Mouse (Mus musculus): ENCODE measurements around the gene Ndufa5.

Ndufa5 gene

GRCm38 (mm10) chr6:24542393-24542792, 14.6 kb upstream of the Ndufa5 start:
- no peaks in the 10 kb centered on the region for H3K36me3 ChIP-seq (ENCODE audit: control insufficient read depth, insufficient read depth, low read length, poor library complexity, severe bottlenecking)
- DNase-seq (ENCODE audit: low read depth, low spot score): no peak
- no peaks in the 10 kb centered on the region for H3K27me3 ChIP-seq (ENCODE audit: control insufficient read depth, insufficient read depth, low read length, poor library complexity, severe bottlenecking)

- H3K27me3 ChIP-seq (ENCODE audit: control insufficient read depth, insufficient read depth, low read length, poor library complexity, severe bottlenecking): no peaks in the 10 kb centered on the region
- DNase-seq (ENCODE audit: low read depth, low spot score): no peak
- no peaks in the 10 kb centered on the region for H3K36me3 ChIP-seq (ENCODE audit: control insufficient read depth, insufficient read depth, low read length, poor library complexity, severe bottlenecking)
Observed at GRCm38 (mm10) chr6:24540106-24540505, 12.3 kb upstream of the Ndufa5 start.

- Histone ChIP-seq H3K36me3 (ENCODE audit: control insufficient read depth, insufficient read depth, low read length, poor library complexity, severe bottlenecking) (no peaks in the 10 kb centered on the region), H3K27me3 (ENCODE audit: control insufficient read depth, insufficient read depth, low read length, poor library complexity, severe bottlenecking) (no peaks in the 10 kb centered on the region)
- DNase-seq (ENCODE audit: low read depth, low spot score): no peak
Observed at GRCm38 (mm10) chr6:24538435-24538834, 10.6 kb upstream of the Ndufa5 start.

- Histone ChIP-seq H3K27me3 (ENCODE audit: control insufficient read depth, insufficient read depth, low read length, poor library complexity, severe bottlenecking) (no peaks in the 10 kb centered on the region), H3K36me3 (ENCODE audit: control insufficient read depth, insufficient read depth, low read length, poor library complexity, severe bottlenecking) (no peaks in the 10 kb centered on the region)
- DNase-seq (ENCODE audit: low read depth, low spot score): no peak
Observed at GRCm38 (mm10) chr6:24532804-24533203, 5.0 kb upstream of the Ndufa5 start.

GRCm38 (mm10) chr6:24530711-24531420, 3.1 kb upstream of the Ndufa5 start:
- no peaks in the 10 kb centered on the region for H3K36me3 ChIP-seq (ENCODE audit: control insufficient read depth, insufficient read depth, low read length, poor library complexity, severe bottlenecking)
- H3K27me3 ChIP-seq (ENCODE audit: control insufficient read depth, insufficient read depth, low read length, poor library complexity, severe bottlenecking): no peaks in the 10 kb centered on the region
- no peak for DNase-seq (ENCODE audit: low read depth, low spot score)

- Histone ChIP-seq H3K27me3 (ENCODE audit: control insufficient read depth, insufficient read depth, low read length, poor library complexity, severe bottlenecking) (no peaks in the 10 kb centered on the region), H3K36me3 (ENCODE audit: control insufficient read depth, insufficient read depth, low read length, poor library complexity, severe bottlenecking) (no peaks in the 10 kb centered on the region)
- peak; percentile 78 for DNase-seq (ENCODE audit: low read depth, low spot score)
Observed at GRCm38 (mm10) chr6:24530166-24530565, 2.4 kb upstream of the Ndufa5 start.

- Histone ChIP-seq H3K27me3 (ENCODE audit: control insufficient read depth, insufficient read depth, low read length, poor library complexity, severe bottlenecking) (no peaks in the 10 kb centered on the region), H3K36me3 (ENCODE audit: control insufficient read depth, insufficient read depth, low read length, poor library complexity, severe bottlenecking) (no peaks in the 10 kb centered on the region)
- no peak for DNase-seq (ENCODE audit: low read depth, low spot score)
Observed at GRCm38 (mm10) chr6:24528064-24528243, 141 bp upstream of the Ndufa5 start, which contains the start of gene Asb15. Asb15 (plus strand) TSS chr6:24528144.

- no peak for DNase-seq (ENCODE audit: low read depth, low spot score)
- no peaks in the 10 kb centered on the region; the same call in 1 of the 2 replicates for H3K36me3 ChIP-seq (ENCODE audit: control insufficient read depth, insufficient read depth, low read length, poor library complexity, severe bottlenecking)
Observed at GRCm38 (mm10) chr6:24525705-24526104, 2.1 kb downstream of the Ndufa5 start.

GRCm38 (mm10) chr6:24516197-24516596, 11.6 kb downstream of the Ndufa5 start:
- peak; percentile 45 for DNase-seq (ENCODE audit: low read depth, low spot score)
- Histone ChIP-seq H3K36me3 (ENCODE audit: control insufficient read depth, insufficient read depth, low read length, poor library complexity, severe bottlenecking) (peaks cover 12% of the 10 kb centered on the region), H3K27me3 (ENCODE audit: control insufficient read depth, insufficient read depth, low read length, poor library complexity, severe bottlenecking) (no peaks in the 10 kb centered on the region)

More at GRCm38 (mm10) chr6:24525705-24526104, 2.1 kb downstream of the Ndufa5 start:
- no peaks in the 10 kb centered on the region for H3K27me3 ChIP-seq (ENCODE audit: control insufficient read depth, insufficient read depth, low read length, poor library complexity, severe bottlenecking)

GRCm38 (mm10) chr6:24514552-24515284, 13.1 kb downstream of the Ndufa5 start, which contains the start of gene Iqub:
Iqub (minus strand) TSS chr6:24515067.
- H3K36me3 ChIP-seq (ENCODE audit: control insufficient read depth, insufficient read depth, low read length, poor library complexity, severe bottlenecking): peaks cover 6% of the 10 kb centered on the region
- DNase-seq (ENCODE audit: low read depth, low spot score): peak; percentile 15
- H3K27me3 ChIP-seq (ENCODE audit: control insufficient read depth, insufficient read depth, low read length, poor library complexity, severe bottlenecking): no peaks in the 10 kb centered on the region

- H3K27me3 ChIP-seq (ENCODE audit: control insufficient read depth, insufficient read depth, low read length, poor library complexity, severe bottlenecking): no peaks in the 10 kb centered on the region
- H3K36me3 ChIP-seq (ENCODE audit: control insufficient read depth, insufficient read depth, low read length, poor library complexity, severe bottlenecking): no peaks in the 10 kb centered on the region
- DNase-seq (ENCODE audit: low read depth, low spot score): no peak
Observed at GRCm38 (mm10) chr6:24504141-24504540, 23.7 kb downstream of the Ndufa5 start.

GRCm38 (mm10) chr6:24490341-24490740, 37.5 kb downstream of the Ndufa5 start:
- peak; percentile 26 for DNase-seq (ENCODE audit: low read depth, low spot score)

GRCm38 (mm10) chr6:24486530-24486929, 41.3 kb downstream of the Ndufa5 start:
- no peaks in the 10 kb centered on the region for H3K27me3 ChIP-seq (ENCODE audit: control insufficient read depth, insufficient read depth, low read length, poor library complexity, severe bottlenecking)
- H3K36me3 ChIP-seq (ENCODE audit: control insufficient read depth, insufficient read depth, low read length, poor library complexity, severe bottlenecking): no peaks in the 10 kb centered on the region
- no peak for DNase-seq (ENCODE audit: low read depth, low spot score)

More at GRCm38 (mm10) chr6:24490341-24490740, 37.5 kb downstream of the Ndufa5 start:
- no peaks in the 10 kb centered on the region for H3K27me3 ChIP-seq (ENCODE audit: control insufficient read depth, insufficient read depth, low read length, poor library complexity, severe bottlenecking)
- H3K36me3 ChIP-seq (ENCODE audit: control insufficient read depth, insufficient read depth, low read length, poor library complexity, severe bottlenecking): no peaks in the 10 kb centered on the region

- Histone ChIP-seq H3K27me3 (ENCODE audit: control insufficient read depth, insufficient read depth, low read length, poor library complexity, severe bottlenecking) (no peaks in the 10 kb centered on the region), H3K36me3 (ENCODE audit: control insufficient read depth, insufficient read depth, low read length, poor library complexity, severe bottlenecking) (no peaks in the 10 kb centered on the region)
- no peak for DNase-seq (ENCODE audit: low read depth, low spot score)
Observed at GRCm38 (mm10) chr6:24470571-24471132, 57.2 kb downstream of the Ndufa5 start.

- Histone ChIP-seq H3K27me3 (ENCODE audit: control insufficient read depth, insufficient read depth, low read length, poor library complexity, severe bottlenecking) (no peaks in the 10 kb centered on the region), H3K36me3 (ENCODE audit: control insufficient read depth, insufficient read depth, low read length, poor library complexity, severe bottlenecking) (no peaks in the 10 kb centered on the region)
- no peak for DNase-seq (ENCODE audit: low read depth, low spot score)
Observed at GRCm38 (mm10) chr6:24470135-24470534, 57.7 kb downstream of the Ndufa5 start.

All from splenic B cell, adult 2 months (primary cell).